Mouse (Mus musculus): ENCODE measurements around the gene Msi2. TPM values are rescaled to one million over a fixed set of nuclear protein-coding genes. Genes with fewer than 3 reads are reported as not detected.

Gene Msi2
- polyA plus RNA-seq, 1 experiment, result 6.7 TPM

DNA sequence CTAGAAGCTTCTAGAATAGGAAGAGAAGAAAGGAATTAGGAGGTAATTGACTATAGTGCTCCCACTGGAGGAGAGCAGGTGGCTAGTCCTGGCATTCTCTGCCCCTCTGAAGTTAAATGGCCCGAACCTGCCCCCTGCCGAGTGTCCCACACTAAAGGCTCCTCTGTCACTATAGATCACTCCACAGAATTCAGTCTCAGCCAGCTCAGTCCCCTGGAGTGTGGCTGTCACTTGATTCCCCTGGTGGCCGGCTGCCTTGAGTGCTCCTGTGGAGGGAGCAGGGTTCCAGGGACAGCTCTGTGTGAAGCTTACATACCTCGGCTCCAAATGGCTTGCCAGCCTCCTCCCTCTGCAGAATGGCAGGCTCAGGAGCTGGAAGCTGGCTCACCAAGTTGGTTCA, 391.3 kb downstream of the Msi2 start:
- no peak for DNase-seq (ENCODE audit: low read depth, low spot score)
- 48% methylated on average over 4 of the region's 4 CpGs for WGBS

DNA sequence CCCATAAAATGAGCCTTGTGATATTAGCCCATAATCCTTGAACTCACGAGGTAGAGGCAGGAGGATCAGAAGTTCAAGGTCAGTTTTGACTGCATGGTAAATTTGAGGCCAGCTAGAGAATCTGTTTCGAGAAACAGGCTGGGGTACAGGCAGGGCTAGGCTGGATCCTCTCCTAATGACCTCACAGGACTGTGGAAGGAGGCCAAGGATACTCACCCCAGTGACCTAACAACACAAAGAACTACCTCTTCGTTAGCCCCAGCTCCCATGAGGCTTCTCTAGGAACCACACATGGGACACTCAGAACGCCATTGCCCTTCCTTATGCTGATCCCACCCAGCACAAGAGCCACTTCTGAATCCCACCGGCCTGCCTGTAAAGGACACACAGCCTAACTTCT, 399.5 kb downstream of the Msi2 start:
- no peak for DNase-seq (ENCODE audit: low read depth, low spot score)
- 59% methylated on average over 5 of the region's 5 CpGs for WGBS

- 79% methylated on average over 5 of the region's 5 CpGs for WGBS
- no peak for DNase-seq (ENCODE audit: low read depth, low spot score)
Observed at GRCm38 (mm10) chr11:88315393-88315792, 402.9 kb downstream of the Msi2 start.

- DNase-seq (ENCODE audit: low read depth, low spot score), result no peak
- WGBS, result 79% methylated on average over 6 of the region's 6 CpGs
Observed at GRCm38 (mm10) chr11:88314471-88314870, 403.8 kb downstream of the Msi2 start.

DNA sequence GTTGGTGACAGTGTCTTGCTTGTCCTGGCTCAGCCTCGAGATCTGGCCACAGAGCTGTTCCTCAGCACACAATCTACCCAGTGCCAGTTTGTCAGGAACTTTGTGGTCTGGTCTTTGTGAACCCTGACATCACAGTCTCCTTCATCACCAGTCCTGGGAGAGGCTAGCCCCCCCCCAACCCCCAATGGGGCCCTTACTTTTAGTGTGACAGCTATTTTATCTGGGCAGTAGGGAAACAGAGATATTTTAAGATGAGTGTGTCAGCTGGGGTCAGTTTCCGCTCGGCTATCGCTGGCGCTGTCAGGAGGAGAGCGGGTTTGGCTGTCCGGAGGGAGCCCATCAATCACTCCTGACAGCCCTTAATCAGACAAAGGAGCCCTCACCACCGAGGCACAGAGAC, 404.8 kb downstream of the Msi2 start:
- DNase-seq (ENCODE audit: low read depth, low spot score), result no peak
- 62% methylated on average over 8 of the region's 8 CpGs for WGBS

GRCm38 (mm10) chr11:88311606-88312005, 406.7 kb downstream of the Msi2 start:
- DNase-seq (ENCODE audit: low read depth, low spot score), result no peak
- 85% methylated on average over 7 of the region's 7 CpGs for WGBS

- WGBS, result 88% methylated on average over 6 of the region's 6 CpGs
- no peak for DNase-seq (ENCODE audit: low read depth, low spot score)
Observed at GRCm38 (mm10) chr11:88310773-88311172, 407.5 kb downstream of the Msi2 start.

DNA sequence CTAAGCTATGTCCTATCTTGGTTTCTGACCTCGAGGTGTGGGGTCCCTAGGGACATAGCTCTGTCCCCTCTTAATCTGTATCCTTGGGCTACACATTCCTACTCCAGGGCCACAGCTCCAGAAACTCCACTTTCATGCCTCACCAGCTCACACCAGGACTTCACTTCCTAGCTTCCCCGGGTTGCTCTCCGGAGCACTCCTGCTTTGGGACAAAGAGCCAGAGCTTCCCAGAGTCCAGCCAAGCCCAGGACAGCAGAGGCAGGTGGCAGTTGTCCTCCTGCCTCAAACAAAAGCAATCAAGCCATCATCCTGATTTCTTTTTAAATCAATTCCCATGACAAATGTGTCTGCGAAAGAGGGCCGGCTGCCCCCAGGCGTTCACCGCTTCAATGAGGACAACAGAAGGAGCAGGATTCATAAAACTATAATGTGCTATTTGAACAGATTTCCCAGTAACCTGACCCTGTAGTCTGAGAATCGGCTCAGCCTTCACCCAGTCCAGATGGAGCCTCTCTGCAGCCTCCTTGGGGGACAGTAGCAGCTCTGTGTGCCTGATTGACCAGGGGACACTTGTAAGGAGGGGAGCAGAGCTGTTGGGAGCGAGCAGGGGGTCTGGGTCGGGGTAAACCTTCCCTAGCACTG, 409.1 kb downstream of the Msi2 start:
- no peak for DNase-seq (ENCODE audit: low read depth, low spot score)
- WGBS, result 76% methylated on average over 10 of the region's 10 CpGs

- WGBS, result 85% methylated on average over 14 of the region's 14 CpGs
- no peak for DNase-seq (ENCODE audit: low read depth, low spot score)
Observed at GRCm38 (mm10) chr11:88307616-88308543, 410.4 kb downstream of the Msi2 start.

GRCm38 (mm10) chr11:88305759-88306158, 412.6 kb downstream of the Msi2 start:
- WGBS, result 88% methylated on average over 6 of the region's 6 CpGs
- no peak for DNase-seq (ENCODE audit: low read depth, low spot score)

GRCm38 (mm10) chr11:88301619-88302018, 416.7 kb downstream of the Msi2 start:
- 69% methylated on average over 6 of the region's 6 CpGs for WGBS
- no peak for DNase-seq (ENCODE audit: low read depth, low spot score)

DNA sequence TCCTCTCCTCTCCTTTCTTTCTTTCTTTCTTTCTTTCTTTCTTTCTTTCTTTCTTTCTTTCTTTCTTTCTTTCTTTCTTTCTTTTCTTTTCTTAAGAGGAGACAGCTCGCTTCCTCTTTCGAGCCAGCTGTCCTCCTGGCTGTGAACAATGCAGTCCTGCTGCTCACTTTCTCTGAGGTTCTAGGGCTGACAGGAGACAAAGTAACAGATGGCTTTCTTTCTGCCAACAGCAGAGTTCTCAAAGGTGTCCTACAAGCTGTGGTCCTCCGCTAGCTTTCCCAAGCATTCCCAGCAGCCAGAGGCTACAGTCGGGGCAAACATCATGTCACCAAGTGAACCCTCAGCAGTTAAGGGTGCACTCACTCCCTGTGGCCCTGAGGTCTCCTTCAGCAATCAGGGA, 419.0 kb downstream of the Msi2 start:
- no peak for DNase-seq (ENCODE audit: low read depth, low spot score)
- 86% methylated on average over 4 of the region's 4 CpGs for WGBS

- no peak for DNase-seq (ENCODE audit: low read depth, low spot score)
- whole genome bisulfite sequencing, result 78% methylated on average over 4 of the region's 4 CpGs
Observed at GRCm38 (mm10) chr11:88297526-88297925, 420.8 kb downstream of the Msi2 start.

DNA sequence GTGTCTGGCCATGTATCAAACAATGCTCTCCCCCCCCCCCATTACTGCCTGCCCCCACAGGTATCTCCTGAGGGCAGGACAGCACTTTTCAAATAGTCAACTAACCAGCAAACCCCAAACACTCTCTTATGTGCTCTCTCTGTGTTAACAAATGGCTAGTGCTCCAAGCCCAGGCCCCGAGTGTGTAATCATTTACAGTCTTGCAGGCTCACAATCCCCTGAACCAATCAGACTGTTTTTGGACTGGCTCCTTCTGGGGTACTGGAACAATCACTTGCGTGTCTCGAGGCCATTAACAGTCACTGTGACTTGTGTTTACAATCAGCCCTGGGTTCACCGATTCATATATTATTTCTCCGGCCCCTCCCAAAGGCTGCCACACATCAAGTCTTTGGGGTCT, 423.0 kb downstream of the Msi2 start:
- DNase-seq (ENCODE audit: low read depth, low spot score), result no peak
- 38% methylated on average over 5 of the region's 5 CpGs for WGBS

DNA sequence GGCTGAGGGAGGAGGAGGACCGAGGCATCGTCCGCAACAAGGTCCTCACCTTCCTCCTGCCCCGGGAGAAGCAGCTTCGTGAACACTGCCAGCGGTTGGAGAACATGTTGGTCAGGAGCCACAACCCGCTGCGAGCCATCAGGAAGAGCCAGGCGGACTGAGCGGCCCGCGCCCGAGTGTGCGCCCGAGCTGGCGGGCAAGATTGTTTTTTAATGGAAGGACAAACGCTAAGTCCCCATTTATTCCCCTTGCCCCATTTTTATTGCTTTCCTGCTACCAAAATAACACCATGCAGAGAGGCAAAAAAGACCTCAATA, 424.0 kb downstream of the Msi2 start:
- 56% methylated on average over 17 of the region's 17 CpGs for WGBS
- no peak for DNase-seq (ENCODE audit: low read depth, low spot score)

GRCm38 (mm10) chr11:88293631-88294393, 424.5 kb downstream of the Msi2 start, which contains the start of gene Ccdc182:
Gene Ccdc182 (plus strand): TSS chr11:88294058.
- DNase-seq (ENCODE audit: low read depth, low spot score), result no peak
- WGBS, result 72% methylated on average over 20 of the region's 20 CpGs

DNA sequence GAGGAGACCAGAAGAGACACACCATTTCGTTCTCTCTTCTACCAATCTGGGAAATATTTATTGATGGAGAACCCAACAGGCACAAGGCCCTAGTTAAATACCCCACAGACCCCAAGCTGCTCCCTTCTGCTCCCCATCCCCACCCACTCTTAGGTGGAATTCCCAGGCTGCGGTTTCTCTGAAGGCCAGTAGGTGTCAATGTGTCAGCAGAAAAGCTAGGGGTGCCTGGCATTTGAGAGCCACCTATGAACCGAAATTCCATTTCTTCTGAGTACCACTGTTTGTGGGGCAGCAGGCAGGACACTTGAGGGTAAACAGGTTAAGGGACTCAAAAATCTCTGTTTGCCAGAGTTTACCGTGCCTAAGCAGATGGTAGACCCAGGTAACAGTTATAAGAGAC, 426.6 kb downstream of the Msi2 start:
- WGBS, result 53% methylated on average over 4 of the region's 4 CpGs
- no peak for DNase-seq (ENCODE audit: low read depth, low spot score)

DNA sequence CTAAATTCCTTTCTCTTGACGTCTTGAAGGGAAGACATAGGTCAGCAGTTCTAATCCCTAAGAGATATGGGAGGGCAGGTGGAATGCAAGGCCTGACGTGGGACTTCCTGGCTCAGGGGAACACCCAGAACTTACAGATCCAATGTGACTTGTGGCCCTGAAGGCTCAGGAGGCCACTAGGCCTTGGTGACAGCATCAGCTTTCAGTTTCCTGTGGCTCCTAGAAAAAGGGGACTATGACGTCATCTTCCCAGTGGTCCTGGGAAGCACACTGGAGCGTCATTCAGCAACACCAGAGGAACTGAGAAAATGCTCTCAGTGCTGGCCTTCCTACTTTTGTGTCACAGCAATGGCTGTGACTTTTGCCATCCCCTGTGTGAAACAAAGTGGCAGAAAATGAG, 427.1 kb downstream of the Msi2 start:
- 79% methylated on average over 4 of the region's 4 CpGs for WGBS
- DNase-seq (ENCODE audit: low read depth, low spot score), result no peak
